Mouse (Mus musculus) myocyte (in vitro differentiated cells): ENCODE measurements around the gene Tmod2.

Experiments
- CEBPB ChIP-seq: IDR thresholded peaks from 2 replicates; pipeline ENCODE4 v1.6.1; 2011; ENCODE audit warnings: mild to moderate bottlenecking, moderate library complexity; ENCODE audit not compliant: poor library complexity, insufficient read depth, severe bottlenecking
- E2F4 ChIP-seq: IDR thresholded peaks from one replicate; pipeline ENCODE4 v1.6.1; 2011; ENCODE audit warnings: mild to moderate bottlenecking, control low read depth, moderate library complexity; ENCODE audit not compliant: insufficient read depth
- MAX ChIP-seq: IDR thresholded peaks from one replicate; pipeline ENCODE4 v1.6.1; 2011; ENCODE audit warnings: low read depth, mild to moderate bottlenecking, control low read depth
- MYOD1 ChIP-seq, 3 experiments: IDR thresholded peaks; one replicate each; pipeline ENCODE4 v1.6.1; 2011; ENCODE audit warnings: control low read depth in 2 of 3, low read depth in 2 of 3, mild to moderate bottlenecking in 2 of 3, moderate library complexity in 1 of 3; ENCODE audit not compliant: insufficient read length in 2 of 3, control insufficient read depth in 1 of 3
- MYOG ChIP-seq, 3 experiments: IDR thresholded peaks; one replicate each; pipeline ENCODE4 v1.6.1; 2011; ENCODE audit warnings: control low read depth in 2 of 3, low read depth in 2 of 3, mild to moderate bottlenecking in 2 of 3; ENCODE audit not compliant: insufficient read length in 2 of 3, control insufficient read depth in 1 of 3, insufficient read depth in 1 of 3
- POLR2A ChIP-seq: IDR thresholded peaks from one replicate; pipeline ENCODE4 v1.6.1; 2011; ENCODE audit warnings: low read depth, mild to moderate bottlenecking, control low read depth, moderate library complexity; ENCODE audit not compliant: insufficient read length
- POLR2AphosphoS2 ChIP-seq: IDR thresholded peaks from one replicate; pipeline ENCODE4 v1.6.1; 2011; ENCODE audit warnings: low read depth, control low read depth; ENCODE audit not compliant: insufficient read length
- REST ChIP-seq: IDR thresholded peaks from one replicate; pipeline ENCODE4 v1.6.1; 2011; ENCODE audit warnings: mild to moderate bottlenecking, control low read depth, moderate library complexity; ENCODE audit not compliant: insufficient read depth, insufficient read length
- SRF ChIP-seq: IDR thresholded peaks from one replicate; pipeline ENCODE4 v1.6.1; 2011; ENCODE audit warnings: low read depth; ENCODE audit not compliant: control insufficient read depth, insufficient read length
- TCF12 ChIP-seq: IDR thresholded peaks from one replicate; pipeline ENCODE4 v1.6.1; 2011; ENCODE audit warnings: mild to moderate bottlenecking, control low read depth; ENCODE audit not compliant: poor library complexity, insufficient read depth, severe bottlenecking
- TCF3 ChIP-seq: IDR thresholded peaks from one replicate; pipeline ENCODE4 v1.6.1; 2011; ENCODE audit warnings: low read depth, control low read depth; ENCODE audit not compliant: insufficient read length
- USF1 ChIP-seq: IDR thresholded peaks from one replicate; pipeline ENCODE4 v1.6.1; 2011; ENCODE audit warnings: low read depth, mild to moderate bottlenecking, control low read depth, moderate library complexity

- TF ChIP-seq POLR2A (no peak), CEBPB (no peak), MYOG (IDR thresholded peaks at IDR 0.05; ENCODE audit: control insufficient read depth in 1 of 3, insufficient read depth in 1 of 3, insufficient read length in 2 of 3, low read depth in 2 of 3) (no peak), MYOD1 (IDR thresholded peaks at IDR 0.05; ENCODE audit: control insufficient read depth in 1 of 3, insufficient read length in 2 of 3, low read depth in 2 of 3) (no peak), E2F4 (no peak), SRF (no peak), POLR2AphosphoS2 (no peak), MAX (no peak), TCF12 (no peak), USF1 (no peak), REST (no peak), TCF3 (no peak)
These were observed 50.0 kb downstream of the Tmod2 start for GRCm38 (mm10) chr9:75561040-75561669.
